Mouse (Mus musculus): Measurements from ENCODE around the gene Vmn1r155.
"Not testable (repeated sequence)": the region's sequence is repeated elsewhere in the genome, so short reads cannot be mapped to it uniquely, and the experiment has no call there.

Vmn1r155 gene

DNA sequence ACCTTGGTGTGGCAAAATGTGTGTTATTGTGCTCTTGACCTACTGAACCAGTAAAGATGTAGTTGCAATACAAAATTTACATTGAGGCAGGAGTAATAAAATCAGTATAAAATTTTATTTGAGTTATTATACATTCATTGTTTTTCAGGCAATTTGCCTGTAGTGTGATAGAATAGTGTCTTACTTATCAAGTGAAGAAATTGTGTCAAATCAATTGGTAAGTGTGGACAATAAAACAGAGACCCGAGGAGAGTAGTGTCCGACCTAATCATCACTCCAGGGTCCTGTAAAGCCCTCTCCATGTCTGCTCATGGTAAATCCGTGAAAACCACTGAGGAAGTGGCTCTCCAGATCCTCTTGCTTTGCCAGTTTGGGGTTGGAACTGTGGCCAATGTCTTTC, at the start of gene Vmn1r155:
Gene Vmn1r155, plus strand, starts transcription at position 301 of the 400 bp plus-strand sequence.
- DNase-seq = not testable (repeated sequence)

DNA sequence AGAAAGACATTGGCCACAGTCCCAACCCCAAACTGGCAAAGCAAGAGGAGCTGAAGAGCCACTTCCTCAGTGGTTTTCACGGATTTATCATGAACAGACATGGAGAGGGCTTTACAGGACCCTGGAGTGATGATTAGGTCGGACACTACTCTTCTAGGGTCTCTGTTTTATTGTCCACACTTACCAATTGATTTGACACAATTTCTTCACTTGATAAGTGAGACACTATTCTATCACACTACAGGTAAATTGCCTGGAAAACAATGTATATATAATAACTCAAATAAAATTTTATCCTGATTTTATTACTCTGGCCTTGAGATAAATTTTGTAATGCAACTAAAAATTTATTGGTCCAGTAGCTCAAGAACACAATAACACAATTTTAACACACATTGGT, 34.4 kb downstream of the Vmn1r155 start, which contains the start of gene Gm8693:
Gene Gm8693, minus strand, starts transcription at position 101 of the 400 bp plus-strand sequence.
- not testable (repeated sequence) for DNase-seq

Measured in layer of hippocampus, adult 9-11 months (tissue).